Mouse (Mus musculus): ENCODE results near the gene Hoxa9. TPM values are rescaled to one million over a fixed set of nuclear protein-coding genes. Genes with fewer than 3 reads are reported as not detected.

Hoxa9 gene
- polyA plus RNA-seq, 1 experiment, result 13.6 TPM

- TF ChIP-seq CTCF (IDR thresholded peaks at IDR 0.05; ENCODE audit: borderline replicate concordance, insufficient read depth, low read length) (no peak), POLR2A (IDR thresholded peaks at IDR 0.05; ENCODE audit: low read depth, low read length) (no peak)
- Histone ChIP-seq H3K4me1 (ENCODE audit: control insufficient read depth, insufficient read depth, low read length) (peaks cover 11% of the 10 kb centered on the region), H3K4me3 (ENCODE audit: insufficient read depth, low read length) (no peak overlapping the region), H3K27ac (ENCODE audit: insufficient read depth, low read length) (no peak overlapping the region)
Measured at GRCm38 (mm10) chr6:52186500-52186899, 44.4 kb downstream of the Hoxa9 start.

- no peak for TF ChIP-seq CTCF (IDR thresholded peaks at IDR 0.05; ENCODE audit: borderline replicate concordance, insufficient read depth, low read length)
- TF ChIP-seq POLR2A (IDR thresholded peaks at IDR 0.05; ENCODE audit: low read depth, low read length), result no peak
- H3K4me1 ChIP-seq (ENCODE audit: control insufficient read depth, insufficient read depth, low read length), result peaks cover 11% of the 10 kb centered on the region
Measured at GRCm38 (mm10) chr6:52185834-52186233, 45.1 kb downstream of the Hoxa9 start.

GRCm38 (mm10) chr6:52185222-52185621, 45.7 kb downstream of the Hoxa9 start:
- Histone ChIP-seq H3K4me1 (ENCODE audit: control insufficient read depth, insufficient read depth, low read length) (peaks cover 11% of the 10 kb centered on the region), H3K4me3 (ENCODE audit: insufficient read depth, low read length) (no peak overlapping the region), H3K27ac (ENCODE audit: insufficient read depth, low read length) (peak overlapping the region; percentile 69)
- TF ChIP-seq POLR2A (IDR thresholded peaks at IDR 0.05; ENCODE audit: low read depth, low read length), result no peak
- no peak for TF ChIP-seq CTCF (IDR thresholded peaks at IDR 0.05; ENCODE audit: borderline replicate concordance, insufficient read depth, low read length)

More at GRCm38 (mm10) chr6:52185834-52186233, 45.1 kb downstream of the Hoxa9 start:
- Histone ChIP-seq H3K4me3 (ENCODE audit: insufficient read depth, low read length) (no peak overlapping the region), H3K27ac (ENCODE audit: insufficient read depth, low read length) (peak overlapping the region; percentile 69)

GRCm38 (mm10) chr6:52184668-52185067, 46.2 kb downstream of the Hoxa9 start:
- peak overlapping the region; percentile 24; the same call in 1 of the 2 replicates for H3K27ac ChIP-seq (ENCODE audit: insufficient read depth, low read length)
- no peak overlapping the region for H3K4me3 ChIP-seq (ENCODE audit: insufficient read depth, low read length)
- TF ChIP-seq POLR2A (IDR thresholded peaks at IDR 0.05; ENCODE audit: low read depth, low read length), result no peak
- TF ChIP-seq CTCF (IDR thresholded peaks at IDR 0.05; ENCODE audit: borderline replicate concordance, insufficient read depth, low read length), result no peak
- peaks cover 7% of the 10 kb centered on the region for H3K4me1 ChIP-seq (ENCODE audit: control insufficient read depth, insufficient read depth, low read length)

- H3K4me1 ChIP-seq (ENCODE audit: control insufficient read depth, insufficient read depth, low read length), result peaks cover 5% of the 10 kb centered on the region
- TF ChIP-seq POLR2A (IDR thresholded peaks at IDR 0.05; ENCODE audit: low read depth, low read length) (no peak), CTCF (IDR thresholded peaks at IDR 0.05; ENCODE audit: borderline replicate concordance, insufficient read depth, low read length) (no peak)
- peak overlapping the region; percentile 67 for H3K27ac ChIP-seq (ENCODE audit: insufficient read depth, low read length)
- H3K4me3 ChIP-seq (ENCODE audit: insufficient read depth, low read length), result peak overlapping the region; percentile 24
Measured at GRCm38 (mm10) chr6:52183311-52184080, 47.4 kb downstream of the Hoxa9 start.

GRCm38 (mm10) chr6:52182793-52183192, 48.1 kb downstream of the Hoxa9 start:
- H3K4me1 ChIP-seq (ENCODE audit: control insufficient read depth, insufficient read depth, low read length), result peaks cover 5% of the 10 kb centered on the region
- no peak for TF ChIP-seq POLR2A (IDR thresholded peaks at IDR 0.05; ENCODE audit: low read depth, low read length)
- no peak for TF ChIP-seq CTCF (IDR thresholded peaks at IDR 0.05; ENCODE audit: borderline replicate concordance, insufficient read depth, low read length)
- peak overlapping the region; percentile 24 for H3K4me3 ChIP-seq (ENCODE audit: insufficient read depth, low read length)
- peak overlapping the region; percentile 67; the same call in 1 of the 2 replicates for H3K27ac ChIP-seq (ENCODE audit: insufficient read depth, low read length)

GRCm38 (mm10) chr6:52182030-52182429, 48.9 kb downstream of the Hoxa9 start:
- TF ChIP-seq POLR2A (IDR thresholded peaks at IDR 0.05; ENCODE audit: low read depth, low read length), result no peak

GRCm38 (mm10) chr6:52180726-52181125, 50.2 kb downstream of the Hoxa9 start:
- Histone ChIP-seq H3K27ac (ENCODE audit: insufficient read depth, low read length) (peak overlapping the region; percentile 64), H3K4me1 (ENCODE audit: control insufficient read depth, insufficient read depth, low read length) (peaks cover 3% of the 10 kb centered on the region)
- TF ChIP-seq CTCF (IDR thresholded peaks at IDR 0.05; ENCODE audit: borderline replicate concordance, insufficient read depth, low read length) (no peak), POLR2A (IDR thresholded peaks at IDR 0.05; ENCODE audit: low read depth, low read length) (no peak)

More at GRCm38 (mm10) chr6:52182030-52182429, 48.9 kb downstream of the Hoxa9 start:
- 0 out of 2 replicates have a peak overlapping the region, but pooled peaks have one; percentile 1 for H3K4me3 ChIP-seq (ENCODE audit: insufficient read depth, low read length)
- no peak overlapping the region for H3K27ac ChIP-seq (ENCODE audit: insufficient read depth, low read length)
- H3K4me1 ChIP-seq (ENCODE audit: control insufficient read depth, insufficient read depth, low read length), result peaks cover 5% of the 10 kb centered on the region

GRCm38 (mm10) chr6:52180213-52180710, 50.6 kb downstream of the Hoxa9 start:
- peaks cover 2% of the 10 kb centered on the region; the same call in 1 of the 2 replicates for H3K4me1 ChIP-seq (ENCODE audit: control insufficient read depth, insufficient read depth, low read length)

More at GRCm38 (mm10) chr6:52180726-52181125, 50.2 kb downstream of the Hoxa9 start:
- H3K4me3 ChIP-seq (ENCODE audit: insufficient read depth, low read length), result peak overlapping the region; percentile 45

GRCm38 (mm10) chr6:52179690-52180089, 51.2 kb downstream of the Hoxa9 start:
- H3K4me1 ChIP-seq (ENCODE audit: control insufficient read depth, insufficient read depth, low read length), result peaks cover 2% of the 10 kb centered on the region; the same call in 1 of the 2 replicates
- TF ChIP-seq CTCF (IDR thresholded peaks at IDR 0.05; ENCODE audit: borderline replicate concordance, insufficient read depth, low read length) (no peak), POLR2A (IDR thresholded peaks at IDR 0.05; ENCODE audit: low read depth, low read length) (no peak)
- peak overlapping the region; percentile 10; the same call in 1 of the 2 replicates for H3K27ac ChIP-seq (ENCODE audit: insufficient read depth, low read length)
- peak overlapping the region; percentile 45 for H3K4me3 ChIP-seq (ENCODE audit: insufficient read depth, low read length)

More at GRCm38 (mm10) chr6:52180213-52180710, 50.6 kb downstream of the Hoxa9 start:
- TF ChIP-seq POLR2A (IDR thresholded peaks at IDR 0.05; ENCODE audit: low read depth, low read length) (0 out of 2 replicates have a peak, but pooled peaks have one; percentile 17), CTCF (IDR thresholded peaks at IDR 0.05; ENCODE audit: borderline replicate concordance, insufficient read depth, low read length) (no peak)
- Histone ChIP-seq H3K4me3 (ENCODE audit: insufficient read depth, low read length) (peak overlapping the region; percentile 45), H3K27ac (ENCODE audit: insufficient read depth, low read length) (peak overlapping the region; percentile 64)
